Mouse (Mus musculus): ENCODE data around the gene Manf. TPM values are rescaled to one million over a fixed set of nuclear protein-coding genes. Genes with fewer than 3 reads are reported as not detected.

Manf gene
- polyA plus RNA-seq, 1 experiment from 2014 or later, result 162 TPM

- DNase-seq, result no peak
Observed at GRCm38 (mm10) chr9:106879471-106879870, 12.3 kb downstream of the Manf start.

GRCm38 (mm10) chr9:106876666-106877065 is 15.1 kb downstream of the Manf start:
- Histone ChIP-seq H3K36me3 (ENCODE audit: control insufficient read depth, insufficient read depth, low read length) (peaks cover 83% of the 10 kb centered on the region), H3K4me3 (replicated peaks; ENCODE audit: low read depth, low read length) (no peak overlapping the region), H3K9ac (replicated peaks; ENCODE audit: low read length) (no peak overlapping the region), H3K4me2 (ENCODE audit: low read length) (no peak overlapping the region), H3K27ac (replicated peaks; ENCODE audit: low read depth, low read length) (no peak overlapping the region), H3K4me1 (ENCODE audit: control insufficient read depth, insufficient read depth, low read length) (no peaks in the 10 kb centered on the region), H3K9me3 (ENCODE audit: control insufficient read depth, low read length) (no peaks in the 10 kb centered on the region), H3K27me3 (ENCODE audit: control insufficient read depth, insufficient read depth, low read length) (no peaks in the 10 kb centered on the region)
- DNase-seq (no peak), ATAC-seq (ENCODE audit: low FRiP score, low TSS enrichment) (no peak)
- 96% methylated on average over 3 of the region's 3 CpGs for WGBS

More at GRCm38 (mm10) chr9:106879471-106879870, 12.3 kb downstream of the Manf start:
- Histone ChIP-seq H3K36me3 (ENCODE audit: control insufficient read depth, insufficient read depth, low read length) (peaks cover 92% of the 10 kb centered on the region), H3K27ac (replicated peaks; ENCODE audit: low read depth, low read length) (no peak overlapping the region; the same call in 1 of the 2 replicates), H3K9ac (replicated peaks; ENCODE audit: low read length) (no peak overlapping the region), H3K9me3 (ENCODE audit: control insufficient read depth, low read length) (no peaks in the 10 kb centered on the region), H3K4me3 (replicated peaks; ENCODE audit: low read depth, low read length) (no peak overlapping the region), H3K4me2 (ENCODE audit: low read length) (no peak overlapping the region), H3K27me3 (ENCODE audit: control insufficient read depth, insufficient read depth, low read length) (no peaks in the 10 kb centered on the region), H3K4me1 (ENCODE audit: control insufficient read depth, insufficient read depth, low read length) (peaks cover 24% of the 10 kb centered on the region)
- ATAC-seq (ENCODE audit: low FRiP score, low TSS enrichment), result no peak
- 43% methylated on average over 4 of the region's 4 CpGs for WGBS

- H3K4me2 ChIP-seq (ENCODE audit: low read length), result no peak overlapping the region
- H3K4me3 ChIP-seq (replicated peaks; ENCODE audit: low read depth, low read length), result no peak overlapping the region
- WGBS, result 84% methylated on average over 5 of the region's 5 CpGs
- ATAC-seq (ENCODE audit: low FRiP score, low TSS enrichment) (no peak), DNase-seq (no peak)
- no peaks in the 10 kb centered on the region for H3K4me1 ChIP-seq (ENCODE audit: control insufficient read depth, insufficient read depth, low read length)
- no peak overlapping the region for H3K9ac ChIP-seq (replicated peaks; ENCODE audit: low read length)
- no peaks in the 10 kb centered on the region for H3K27me3 ChIP-seq (ENCODE audit: control insufficient read depth, insufficient read depth, low read length)
- H3K27ac ChIP-seq (replicated peaks; ENCODE audit: low read depth, low read length), result no peak overlapping the region
- H3K9me3 ChIP-seq (ENCODE audit: control insufficient read depth, low read length), result no peaks in the 10 kb centered on the region
- peaks cover 69% of the 10 kb centered on the region for H3K36me3 ChIP-seq (ENCODE audit: control insufficient read depth, insufficient read depth, low read length)
Observed at GRCm38 (mm10) chr9:106874216-106874615, 17.6 kb downstream of the Manf start.

- ATAC-seq (ENCODE audit: low FRiP score, low TSS enrichment) (no peak), DNase-seq (no peak)
- Histone ChIP-seq H3K4me2 (ENCODE audit: low read length) (no peak overlapping the region), H3K9ac (replicated peaks; ENCODE audit: low read length) (no peak overlapping the region), H3K9me3 (ENCODE audit: control insufficient read depth, low read length) (no peaks in the 10 kb centered on the region), H3K4me3 (replicated peaks; ENCODE audit: low read depth, low read length) (no peak overlapping the region), H3K27ac (replicated peaks; ENCODE audit: low read depth, low read length) (no peak overlapping the region), H3K36me3 (ENCODE audit: control insufficient read depth, insufficient read depth, low read length) (peaks cover 86% of the 10 kb centered on the region), H3K4me1 (ENCODE audit: control insufficient read depth, insufficient read depth, low read length) (no peaks in the 10 kb centered on the region), H3K27me3 (ENCODE audit: control insufficient read depth, insufficient read depth, low read length) (no peaks in the 10 kb centered on the region)
- 94% methylated on average over 11 of the region's 11 CpGs for WGBS
Observed at GRCm38 (mm10) chr9:106858036-106858435, 33.7 kb downstream of the Manf start.

- no peaks in the 10 kb centered on the region for H3K4me1 ChIP-seq (ENCODE audit: control insufficient read depth, insufficient read depth, low read length)
- H3K9ac ChIP-seq (replicated peaks; ENCODE audit: low read length), result no peak overlapping the region
- H3K4me3 ChIP-seq (replicated peaks; ENCODE audit: low read depth, low read length), result no peak overlapping the region
- peaks cover 91% of the 10 kb centered on the region for H3K36me3 ChIP-seq (ENCODE audit: control insufficient read depth, insufficient read depth, low read length)
- no peak for DNase-seq
- no peak overlapping the region for H3K27ac ChIP-seq (replicated peaks; ENCODE audit: low read depth, low read length)
- H3K4me2 ChIP-seq (ENCODE audit: low read length), result no peak overlapping the region
- WGBS, result 90% methylated on average over 3 of the region's 3 CpGs
- ATAC-seq (ENCODE audit: low FRiP score, low TSS enrichment), result no peak
- no peaks in the 10 kb centered on the region for H3K27me3 ChIP-seq (ENCODE audit: control insufficient read depth, insufficient read depth, low read length)
- no peaks in the 10 kb centered on the region for H3K9me3 ChIP-seq (ENCODE audit: control insufficient read depth, low read length)
Observed at GRCm38 (mm10) chr9:106856664-106857063, 35.1 kb downstream of the Manf start.

- Histone ChIP-seq H3K4me2 (ENCODE audit: low read length) (no peak overlapping the region), H3K27me3 (ENCODE audit: control insufficient read depth, insufficient read depth, low read length) (no peaks in the 10 kb centered on the region), H3K9ac (replicated peaks; ENCODE audit: low read length) (no peak overlapping the region), H3K36me3 (ENCODE audit: control insufficient read depth, insufficient read depth, low read length) (peaks cover 72% of the 10 kb centered on the region), H3K27ac (replicated peaks; ENCODE audit: low read depth, low read length) (no peak overlapping the region), H3K4me1 (ENCODE audit: control insufficient read depth, insufficient read depth, low read length) (no peaks in the 10 kb centered on the region), H3K9me3 (ENCODE audit: control insufficient read depth, low read length) (no peaks in the 10 kb centered on the region), H3K4me3 (replicated peaks; ENCODE audit: low read depth, low read length) (no peak overlapping the region)
- no peak for DNase-seq
- ATAC-seq (ENCODE audit: low FRiP score, low TSS enrichment), result no peak
- WGBS, result 95% methylated on average over 6 of the region's 6 CpGs
Observed at GRCm38 (mm10) chr9:106842800-106843199, 49.0 kb downstream of the Manf start.

GRCm38 (mm10) chr9:106840569-106840968 is 51.2 kb downstream of the Manf start:
- H3K9me3 ChIP-seq (ENCODE audit: control insufficient read depth, low read length), result no peaks in the 10 kb centered on the region
- ATAC-seq (ENCODE audit: low FRiP score, low TSS enrichment), result no peak
- no peaks in the 10 kb centered on the region for H3K27me3 ChIP-seq (ENCODE audit: control insufficient read depth, insufficient read depth, low read length)
- no peak overlapping the region for H3K9ac ChIP-seq (replicated peaks; ENCODE audit: low read length)
- no peak overlapping the region for H3K4me3 ChIP-seq (replicated peaks; ENCODE audit: low read depth, low read length)
- peak; percentile 16 for DNase-seq
- 100% methylated on average over 1 of the region's 1 CpGs for WGBS
- no peak overlapping the region for H3K4me2 ChIP-seq (ENCODE audit: low read length)
- peaks cover 75% of the 10 kb centered on the region for H3K36me3 ChIP-seq (ENCODE audit: control insufficient read depth, insufficient read depth, low read length)
- no peaks in the 10 kb centered on the region for H3K4me1 ChIP-seq (ENCODE audit: control insufficient read depth, insufficient read depth, low read length)
- H3K27ac ChIP-seq (replicated peaks; ENCODE audit: low read depth, low read length), result no peak overlapping the region

- Histone ChIP-seq H3K27ac (replicated peaks; ENCODE audit: low read depth, low read length) (peak overlapping the region; percentile 91), H3K4me2 (ENCODE audit: low read length) (peak overlapping the region; percentile 91), H3K9ac (replicated peaks; ENCODE audit: low read length) (peak overlapping the region; percentile 71), H3K4me3 (replicated peaks; ENCODE audit: low read depth, low read length) (peak overlapping the region; percentile 84), H3K9me3 (ENCODE audit: control insufficient read depth, low read length) (no peaks in the 10 kb centered on the region), H3K4me1 (ENCODE audit: control insufficient read depth, insufficient read depth, low read length) (0 out of 2 replicates have a peak, but pooled peaks cover 3% of the 10 kb centered on the region), H3K36me3 (ENCODE audit: control insufficient read depth, insufficient read depth, low read length) (no peaks in the 10 kb centered on the region), H3K27me3 (ENCODE audit: control insufficient read depth, insufficient read depth, low read length) (no peaks in the 10 kb centered on the region)
- 3% methylated on average over 32 of the region's 32 CpGs for WGBS
- ATAC-seq (ENCODE audit: low FRiP score, low TSS enrichment) (peak; percentile 72), DNase-seq (peak; percentile 82)
Observed at GRCm38 (mm10) chr9:106822381-106823104, 69.2 kb downstream of the Manf start.

Data from midbrain, embryonic 14.5 days (tissue).